Mouse (Mus musculus): ENCODE data around the gene E2f6. TPM values are rescaled to one million over a fixed set of nuclear protein-coding genes. Genes with fewer than 3 reads are reported as not detected.

Gene E2f6
- polyA plus RNA-seq (2012), result 8.7 and 12.5 TPM in 2 replicates

- no peak for TF ChIP-seq GATA1 (IDR thresholded peaks at IDR 0.05; ENCODE audit: low read length)
Observed at GRCm38 (mm10) chr12:16810525-16811431, at the start of gene E2f6. TSS of gene E2f6 (plus strand) at chr12:16810963.

- TF ChIP-seq GATA1 (IDR thresholded peaks at IDR 0.05; ENCODE audit: low read length), result no peak
Observed at GRCm38 (mm10) chr12:16761461-16761860, 49.3 kb upstream of the E2f6 start.

- no peak for TF ChIP-seq GATA1 (IDR thresholded peaks at IDR 0.05; ENCODE audit: low read length)
Observed at GRCm38 (mm10) chr12:16763649-16764422, 46.9 kb upstream of the E2f6 start.

GRCm38 (mm10) chr12:16764776-16765445 lies 45.9 kb upstream of the E2f6 start:
- TF ChIP-seq GATA1 (IDR thresholded peaks at IDR 0.05; ENCODE audit: low read length), result no peak

- TF ChIP-seq GATA1 (IDR thresholded peaks at IDR 0.05; ENCODE audit: low read length), result no peak
Observed at GRCm38 (mm10) chr12:16768251-16768650, 42.5 kb upstream of the E2f6 start.

GRCm38 (mm10) chr12:16768711-16769110 lies 42.1 kb upstream of the E2f6 start:
- no peak for TF ChIP-seq GATA1 (IDR thresholded peaks at IDR 0.05; ENCODE audit: low read length)

GRCm38 (mm10) chr12:16769601-16770165 lies 41.1 kb upstream of the E2f6 start:
- TF ChIP-seq GATA1 (IDR thresholded peaks at IDR 0.05; ENCODE audit: low read length), result no peak

- TF ChIP-seq GATA1 (IDR thresholded peaks at IDR 0.05; ENCODE audit: low read length), result no peak
Observed at GRCm38 (mm10) chr12:16774605-16775004, 36.2 kb upstream of the E2f6 start.

GRCm38 (mm10) chr12:16775351-16775750 lies 35.4 kb upstream of the E2f6 start:
- no peak for TF ChIP-seq GATA1 (IDR thresholded peaks at IDR 0.05; ENCODE audit: low read length)

- TF ChIP-seq GATA1 (IDR thresholded peaks at IDR 0.05; ENCODE audit: low read length), result no peak
Observed at GRCm38 (mm10) chr12:16778523-16778922, 32.2 kb upstream of the E2f6 start.

- TF ChIP-seq GATA1 (IDR thresholded peaks at IDR 0.05; ENCODE audit: low read length), result no peak
Observed at GRCm38 (mm10) chr12:16779165-16779564, 31.6 kb upstream of the E2f6 start.

GRCm38 (mm10) chr12:16780320-16780719 lies 30.4 kb upstream of the E2f6 start:
- TF ChIP-seq GATA1 (IDR thresholded peaks at IDR 0.05; ENCODE audit: low read length), result no peak

- TF ChIP-seq GATA1 (IDR thresholded peaks at IDR 0.05; ENCODE audit: low read length), result no peak
Observed at GRCm38 (mm10) chr12:16781034-16781746, 29.6 kb upstream of the E2f6 start.

- TF ChIP-seq GATA1 (IDR thresholded peaks at IDR 0.05; ENCODE audit: low read length), result no peak
Observed at GRCm38 (mm10) chr12:16788600-16788999, 22.2 kb upstream of the E2f6 start.

- TF ChIP-seq GATA1 (IDR thresholded peaks at IDR 0.05; ENCODE audit: low read length), result no peak
Observed at GRCm38 (mm10) chr12:16789199-16789598, 21.6 kb upstream of the E2f6 start.
